Mouse (Mus musculus) mesoderm, embryonic 11.5 days (tissue): Measurements from ENCODE around the gene Grap2.
A peak's percentile ranks its signal among the peaks of the same experiment; 100 is the strongest.

Source experiments
- DNase-seq: peaks from one replicate; pipeline ENCODE4 v3.0.0-alpha.2; 2012; ENCODE audit warnings: low read depth, low spot score

Gene Grap2

GRCm38 (mm10) chr15:80680347-80681030 is 108.1 kb downstream of the Grap2 start:
- no peak for DNase-seq

- DNase-seq, result no peak
Observed at GRCm38 (mm10) chr15:80681466-80681881, 109.1 kb downstream of the Grap2 start.

- no peak for DNase-seq
Observed at GRCm38 (mm10) chr15:80682343-80682742, 109.9 kb downstream of the Grap2 start.

GRCm38 (mm10) chr15:80683151-80683550 is 110.8 kb downstream of the Grap2 start:
- no peak for DNase-seq

- DNase-seq, result no peak
Observed at GRCm38 (mm10) chr15:80683990-80684389, 111.6 kb downstream of the Grap2 start.

DNA sequence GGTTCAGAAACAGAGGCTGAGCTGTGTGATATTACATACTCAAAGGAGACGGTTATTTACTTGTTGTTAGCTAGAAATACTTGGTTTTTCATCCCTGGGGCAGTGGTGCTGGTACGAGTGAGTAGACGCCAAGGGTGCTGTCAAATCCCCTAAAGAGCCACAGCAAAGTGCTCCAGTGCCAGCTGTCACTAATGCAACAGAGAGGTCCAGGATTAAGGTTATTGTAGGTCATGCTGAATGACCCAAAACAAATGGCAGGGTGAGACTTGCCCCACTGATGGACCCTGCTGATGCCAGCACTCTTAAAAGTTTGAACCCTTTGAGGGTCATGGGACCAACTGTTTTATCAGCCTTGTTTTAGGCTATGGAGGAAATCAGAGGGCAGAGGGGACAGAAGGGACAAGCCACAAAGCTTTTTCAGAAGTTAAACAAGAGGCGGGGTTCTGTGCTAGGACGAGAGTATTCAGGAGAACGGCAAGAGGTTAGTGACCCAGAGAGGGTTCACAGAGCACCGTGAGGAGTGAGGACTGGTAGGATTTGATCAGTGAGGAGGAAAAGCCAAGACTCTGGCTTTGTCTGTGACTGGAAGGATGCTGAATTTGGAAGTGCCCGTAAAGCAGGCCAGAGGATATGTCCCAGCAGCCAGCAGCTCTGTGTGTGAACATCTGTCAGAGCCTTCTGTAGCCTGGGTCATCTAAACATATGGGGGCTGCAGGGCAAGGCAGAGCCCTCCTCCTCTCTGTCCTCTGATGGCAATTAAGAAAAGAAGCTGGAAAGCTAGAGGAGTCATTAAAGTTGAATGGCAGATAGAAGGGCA is 112.6 kb downstream of the Grap2 start:
- no peak for DNase-seq

- no peak for DNase-seq
Observed at GRCm38 (mm10) chr15:80685603-80685895, 113.2 kb downstream of the Grap2 start.

- DNase-seq, result no peak
Observed at GRCm38 (mm10) chr15:80688536-80688935, 116.1 kb downstream of the Grap2 start.

DNA sequence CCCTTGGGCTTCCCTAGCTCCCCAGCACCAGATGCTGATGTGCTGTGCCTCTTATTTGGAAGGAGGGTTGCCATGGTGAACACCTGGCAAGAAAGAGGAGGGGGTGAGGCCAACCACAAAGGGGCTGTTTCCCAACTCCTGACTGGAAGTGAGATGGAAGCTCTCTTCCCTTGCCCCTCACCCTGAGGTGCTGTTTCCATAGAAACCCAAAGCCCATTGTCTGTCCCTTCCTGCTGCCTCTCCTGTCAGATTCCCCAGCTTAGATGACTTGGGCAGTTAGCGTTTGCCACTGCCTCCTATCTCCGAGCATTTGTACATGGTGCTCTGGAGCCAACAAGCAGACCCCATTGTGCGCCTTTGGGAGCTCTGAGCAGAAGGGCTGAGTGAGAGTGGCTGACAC is 121.1 kb downstream of the Grap2 start:
- DNase-seq, result no peak

GRCm38 (mm10) chr15:80694125-80694910 is 121.9 kb downstream of the Grap2 start:
- DNase-seq, result peak; percentile 66

- DNase-seq, result peak; percentile 33
Observed at GRCm38 (mm10) chr15:80697564-80697963, 125.2 kb downstream of the Grap2 start.

DNA sequence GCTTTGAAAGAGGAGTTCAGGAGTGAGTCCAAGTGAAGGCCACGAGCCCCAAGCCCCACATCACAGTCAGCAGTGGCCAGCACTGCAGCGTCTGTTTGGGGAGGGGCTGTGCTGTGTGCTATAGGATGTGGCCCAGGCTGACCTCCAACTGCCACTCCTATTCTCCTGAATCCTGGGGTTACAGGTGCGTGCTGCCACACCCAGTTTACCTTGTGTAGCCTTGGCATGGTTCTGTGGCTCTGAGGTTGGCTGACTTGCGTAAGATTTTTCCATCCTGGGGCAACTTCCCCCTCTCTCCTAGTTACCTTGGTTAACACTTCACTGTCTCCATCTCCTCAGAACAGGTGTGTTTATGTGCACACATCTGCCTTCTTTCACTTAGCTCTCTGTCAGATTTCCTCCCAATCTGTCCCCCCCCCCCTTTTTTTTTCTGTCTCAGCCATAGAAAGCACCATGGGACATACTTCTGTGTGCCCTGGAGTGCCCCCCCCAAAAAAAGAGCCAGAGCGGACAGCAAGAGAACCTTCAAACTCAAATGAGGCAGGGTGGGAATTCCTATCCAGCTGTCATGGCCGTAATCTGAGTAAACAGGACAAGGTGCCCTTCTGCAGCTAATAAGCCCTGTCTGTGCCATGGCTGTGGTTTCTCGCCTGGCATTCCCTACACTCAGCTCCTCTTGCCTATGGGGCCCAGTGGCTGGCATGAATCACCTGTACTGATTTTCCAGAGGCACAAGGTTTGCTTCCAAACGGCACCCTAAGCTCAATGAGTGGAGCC is 129.3 kb downstream of the Grap2 start:
- DNase-seq, result no peak
